Mouse (Mus musculus) cerebellum, adult 2 months (tissue): ENCODE data around the gene Cage1.

Experiments used
- CTCF ChIP-seq: fragments of 200-500 bp; IDR thresholded peaks from 2 replicates; pipeline ENCODE4 v1.5.1; 2011; ENCODE audit warnings: low read depth, mild to moderate bottlenecking, control low read depth, low read length, moderate library complexity, borderline replicate concordance; ENCODE audit not compliant: insufficient read depth
- POLR2A ChIP-seq: fragments of 200-500 bp; IDR thresholded peaks from 2 replicates; pipeline ENCODE4 v1.6.1; 2011; ENCODE audit warnings: low read length, control low read depth, borderline replicate concordance; ENCODE audit not compliant: insufficient read depth

- TF ChIP-seq CTCF (no peak), POLR2A (no peak)
These were observed 47.2 kb downstream of the Cage1 start for GRCm38 (mm10) chr13:37989701-37990100.
